Mouse (Mus musculus) forebrain, embryonic 16.5 days (tissue): ENCODE measurements at regions not wholly inside any gene's neighbourhood (a gene's known extent, or its start where the extent isn't known, plus 50 kb on each side); places are given as distances from the start of the nearest gene placed in this dataset.

ENCODE experiments used
- ATAC-seq: fragments of 200-750 bp; cut with Nextera tagmentation; 2 replicates; pipeline ENCODE4 v1.8.0; 2017; ENCODE audit warnings: mild to moderate bottlenecking, moderate library complexity
- H3K27ac ChIP-seq: fragments of 300-500 bp; sonication (generic); 2 replicates; pipeline ENCODE4 v1.5.1; 2014; ENCODE audit warnings: low read length, control low read depth
- H3K27me3 ChIP-seq: fragments of 300-500 bp; sonication (generic); replicated peaks from 2 replicates; pipeline ENCODE4 v1.6.1; 2014; ENCODE audit warnings: low read length; ENCODE audit not compliant: control insufficient read depth, insufficient read depth
- H3K36me3 ChIP-seq: fragments of 300-500 bp; sonication (generic); 2 replicates; pipeline ENCODE4 v1.6.1; 2014; ENCODE audit not compliant: control insufficient read depth, insufficient read depth
- H3K4me1 ChIP-seq: fragments of 300-500 bp; sonication (generic); replicated peaks from 2 replicates; pipeline ENCODE4 v1.6.1; 2014; ENCODE audit warnings: low read length; ENCODE audit not compliant: control insufficient read depth, insufficient read depth
- H3K4me2 ChIP-seq: fragments of 300-500 bp; sonication (generic); 2 replicates; pipeline ENCODE4 v1.6.1; 2014; ENCODE audit warnings: mild to moderate bottlenecking, low read length, control low read depth
- H3K4me3 ChIP-seq: fragments of 300-500 bp; sonication (generic); replicated peaks from 2 replicates; pipeline ENCODE4 v1.5.1; 2014; ENCODE audit warnings: mild to moderate bottlenecking, low read length, control low read depth
- H3K9ac ChIP-seq: fragments of 300-500 bp; sonication (generic); replicated peaks from 2 replicates; pipeline ENCODE4 v1.6.1; 2014; ENCODE audit warnings: low read depth, low read length, control low read depth
- H3K9me3 ChIP-seq: fragments of 300-500 bp; sonication (generic); 2 replicates; pipeline ENCODE4 v1.6.1; 2016; ENCODE audit warnings: low read length; ENCODE audit not compliant: control insufficient read depth
- WGBS: fragments of 180-500 bp; shearing (Covaris S2); extraction: QIAGEN DNeasy Blood & Tissue Kit; methylation state at CpG from one replicate; pipeline ENCODE4 v1.1.7; 2014; 5-methylcytosine and 5-hydroxymethylcytosine counted together

- 68% methylated on average over 1 of the region's 1 CpGs for WGBS
- Histone ChIP-seq H3K9ac (no peak overlapping the region), H3K4me2 (no peak overlapping the region), H3K4me1 (no peaks in the 10 kb centered on the region), H3K27me3 (no peaks in the 10 kb centered on the region), H3K4me3 (no peak overlapping the region), H3K27ac (no peak overlapping the region), H3K9me3 (no peaks in the 10 kb centered on the region), H3K36me3 (no peaks in the 10 kb centered on the region)
- ATAC-seq = no peak
These were observed 56.9 kb upstream of the Ldoc1 start for GRCm38 (mm10) chrX:61652377-61652776.

GRCm38 (mm10) chrX:61653077-61653476 lies 56.2 kb upstream of the Ldoc1 start:
- Histone ChIP-seq H3K4me2 (no peak overlapping the region), H3K4me1 (no peaks in the 10 kb centered on the region), H3K4me3 (no peak overlapping the region), H3K36me3 (no peaks in the 10 kb centered on the region), H3K9ac (no peak overlapping the region), H3K27ac (no peak overlapping the region), H3K9me3 (no peaks in the 10 kb centered on the region), H3K27me3 (no peaks in the 10 kb centered on the region)
- 0 out of 2 replicates have a peak, but pooled peaks have one; percentile 28 for ATAC-seq
- 36% methylated on average over 3 of the region's 3 CpGs for WGBS
